ENCODE assay signal across 17 mouse cellular contexts in genomic region chr5:130047013-130047412, GRCm38 (mm10). TPM values are rescaled to one million over a fixed set of nuclear protein-coding genes. Genes with fewer than 3 reads are reported as not detected.
DNase-seq lines count a peak whose midpoint lies in the region; ATAC-seq and TF ChIP-seq lines count a peak whose summit lies in the region.
"Had no signal": no experiment of that assay in that cellular context is flagged by ENCODE, and none has a peak within 500 bp of the region (broad histone marks: within the 10 kb centered on the region; RNA-seq: fewer than 3 reads in every experiment).

No protein-coding gene starts in this region.

- H3K79me2 ChIP-seq in CH12.LX (replicated peaks; ENCODE audit: control insufficient read depth, extremely low read depth, insufficient read depth, poor library complexity, severe bottlenecking), result no peaks in the 10 kb centered on the region; the same call in 1 of the 2 replicates

- no peaks in the 10 kb centered on the region for H3K9me3 ChIP-seq in liver, embryonic 14.5 days (ENCODE audit: control insufficient read depth, low read length)
- no peaks in the 10 kb centered on the region for H3K9me3 ChIP-seq in CH12.LX (replicated peaks; ENCODE audit: low read length)
- H3K9me3 ChIP-seq: embryonic facial prominence, embryonic 12.5 days; forebrain, embryonic 13.5 days; heart, embryonic 15.5 days; lung, embryonic 15.5 days had no signal

- H3K27me3 ChIP-seq in liver, embryonic 14.5 days (ENCODE audit: control insufficient read depth, insufficient read depth, low read length), result no peaks in the 10 kb centered on the region
- H3K27me3 ChIP-seq in CH12.LX (replicated peaks), result no peaks in the 10 kb centered on the region
- H3K27me3 ChIP-seq: embryonic facial prominence, embryonic 12.5 days; forebrain, embryonic 13.5 days; lung, embryonic 15.5 days had no signal

- no peak for TF ChIP-seq POLR2A in CH12.LX (IDR thresholded peaks at IDR 0.05; ENCODE audit: low read depth, low read length)
- TF ChIP-seq POLR2A in brain, embryonic 14.5 days (IDR thresholded peaks at IDR 0.05; ENCODE audit: borderline replicate concordance, extremely low read depth, insufficient read depth, insufficient read length, poor library complexity, severe bottlenecking), result no peak

- no peak overlapping the region for H3K27ac ChIP-seq in liver, embryonic 14.5 days
- H3K27ac ChIP-seq in CH12.LX (ENCODE audit: insufficient read depth, low read depth), result no peak overlapping the region
- H3K27ac ChIP-seq: embryonic facial prominence, embryonic 12.5 days; forebrain, embryonic 13.5 days; heart, embryonic 15.5 days; lung, embryonic 15.5 days had no signal

- no peak for TF ChIP-seq EP300 in liver, embryonic 14.5 days (IDR thresholded peaks at IDR 0.05; ENCODE audit: low read depth)
- TF ChIP-seq EP300 in CH12.LX (IDR thresholded peaks at IDR 0.05; ENCODE audit: low read length), result no peak

- peak; percentile 42 for DNase-seq in CD4-positive, CD25-positive, alpha-beta regulatory T cell, adult 2 months (ENCODE audit: low read depth, low spot score)
- no peak for DNase-seq in liver, embryonic 14.5 days (ENCODE audit: low read depth in 3 of 3, low spot score in 3 of 3)
- DNase-seq in liver (no peak), CH12.LX (ENCODE audit: extremely low read depth) (no peak)
- DNase-seq in brain, embryonic 14.5 days (ENCODE audit: low read depth), result no peak
- no peak for DNase-seq in heart, adult 8-10 months (ENCODE audit: low spot score)
- no peak for DNase-seq in ovary, postnatal 10 days (ENCODE audit: low spot score)
- DNase-seq: cerebellum, adult 9-11 months; kidney, postnatal 4 days; thymus, postnatal 25 days had no signal

- in situ Hi-C loops in CH12.LX (cut with MboI; ENCODE audit: low pct_ligation_motif_present, low pct_unique_long_range_greater_than_20kb, low sequenced_read_pairs), result loop anchor here (5.0 kb wide), 1 partner anchor 90 kb away; no protein-coding TSS in a partner anchor

- peak; percentile 70 for TF ChIP-seq CTCF in liver, embryonic 14.5 days (IDR thresholded peaks at IDR 0.05; ENCODE audit: low read depth)
- peak; percentile 40 to 46; a peak in 3 of 4 replicates for TF ChIP-seq CTCF in CH12.LX (conservative IDR thresholded peaks at IDR 0.05 in 1 of 2, IDR thresholded peaks at IDR 0.05 in 1 of 2; ENCODE audit: low read depth in 2 of 2, low read length in 2 of 2)
- peak; percentile 40; the same call in 1 of the 2 replicates for TF ChIP-seq CTCF in brain, embryonic 14.5 days (IDR thresholded peaks at IDR 0.05; ENCODE audit: borderline replicate concordance, extremely low read depth, insufficient read depth, insufficient read length)

- H3K4me3 ChIP-seq in liver, embryonic 14.5 days (ENCODE audit: insufficient read depth in 1 of 2, low read depth in 2 of 2, low read length in 2 of 2), result no peak overlapping the region
- H3K4me3 ChIP-seq in CH12.LX (replicated peaks in 1 of 3; ENCODE audit: low read depth in 2 of 3, low read length in 2 of 3, poor library complexity in 1 of 3), result no peak overlapping the region
- H3K4me3 ChIP-seq: embryonic facial prominence, embryonic 12.5 days; forebrain, embryonic 13.5 days; heart, embryonic 15.5 days; lung, embryonic 15.5 days had no signal

- 75% methylated on average over 6 of the region's 6 CpGs for WGBS in liver, embryonic 14.5 days (ENCODE audit: insufficient replicate concordance)

- H3K9ac ChIP-seq in liver, embryonic 14.5 days (replicated peaks), result no peak overlapping the region
- H3K9ac ChIP-seq in CH12.LX (ENCODE audit: insufficient read depth, low read depth), result no peak overlapping the region
- H3K9ac ChIP-seq: embryonic facial prominence, embryonic 12.5 days; forebrain, embryonic 13.5 days; heart, embryonic 15.5 days; lung, embryonic 15.5 days had no signal

- no peak; the same call in 1 of the 2 replicates for TF ChIP-seq RAD21 in CH12.LX (IDR thresholded peaks at IDR 0.05; ENCODE audit: low read depth, low read length)

- H3K4me1 ChIP-seq in liver, embryonic 14.5 days (replicated peaks; ENCODE audit: control insufficient read depth in 2 of 2, insufficient read depth in 2 of 2, low read length in 1 of 2), result no peaks in the 10 kb centered on the region; a peak in 1 of 4 replicates
- peaks cover 0 to 16% of the 10 kb centered on the region in 2 experiments; a peak in 2 of 4 replicates for H3K4me1 ChIP-seq in CH12.LX (ENCODE audit: control insufficient read depth in 1 of 2, insufficient read depth in 2 of 2)
- H3K4me1 ChIP-seq: embryonic facial prominence, embryonic 12.5 days; forebrain, embryonic 13.5 days; lung, embryonic 15.5 days had no signal

- ATAC-seq in CD4-positive, CD25-positive, alpha-beta regulatory T cell, adult 4 months, result no peak
- no peak for ATAC-seq in liver, embryonic 14.5 days (ENCODE audit: insufficient read depth)
- ATAC-seq: forebrain, embryonic 13.5 days; inflammation-experienced regulatory T-cells, adult 6 months; midbrain, embryonic 16.5 days had no signal

- no peak overlapping the region for H3K4me2 ChIP-seq in liver, embryonic 14.5 days (ENCODE audit: low read depth)
- H3K4me2 ChIP-seq in CH12.LX (ENCODE audit: insufficient read depth, low read depth, poor library complexity, severe bottlenecking), result no peak overlapping the region
- H3K4me2 ChIP-seq: embryonic facial prominence, embryonic 12.5 days; forebrain, embryonic 13.5 days; heart, embryonic 15.5 days; lung, embryonic 15.5 days had no signal

- dilution Hi-C loops in CH12.LX (cut with MboI; ENCODE audit: extremely low pct_ligation_motif_present, extremely low pct_unique_long_range_greater_than_20kb, low sequenced_read_pairs), result no loop called here

- peaks cover 43% of the 10 kb centered on the region for H3K36me3 ChIP-seq in liver, embryonic 14.5 days (replicated peaks; ENCODE audit: control insufficient read depth, insufficient read depth, low read depth)
- H3K36me3 ChIP-seq in CH12.LX (replicated peaks in 1 of 2; ENCODE audit: control insufficient read depth in 1 of 2, insufficient read depth in 1 of 2, low read length in 1 of 2), result peaks cover 75 to 93% of the 10 kb centered on the region in 2 experiments

TF ChIP-seq in CH12.LX, 34 proteins besides CTCF, POLR2A, EP300 and RAD21:
- TF ChIP-seq IRF4 (IDR thresholded peaks at IDR 0.05; ENCODE audit: low read depth, low read length) (no peak), HCFC1 (IDR thresholded peaks at IDR 0.05; ENCODE audit: low read depth, low read length) (no peak), TCF12 (IDR thresholded peaks at IDR 0.05; ENCODE audit: low read depth, low read length) (no peak), TBP (conservative IDR thresholded peaks at IDR 0.05; ENCODE audit: low read depth, low read length) (no peak), PAX5 (IDR thresholded peaks at IDR 0.05; ENCODE audit: low read length) (no peak)
TF ChIP-seq in CH12.LX: peak in this region for 0.

RNA-seq across cellular contexts. Expression of gene Crcp, which starts 17.9 kb away (rescaled TPM):
- 10 to 100 TPM; 60.0 to 75.7 TPM for polyA plus RNA-seq in CD4-positive, CD25-positive, alpha-beta regulatory T cell, adult 4 months (2017; shearing (Covaris generic))
- 8.6 and 15.8 TPM in 2 replicates for polyA plus RNA-seq in liver, embryonic 14.5 days (2012; rRNA removed)
- polyA plus RNA-seq in liver, embryonic 14.5 days (2014; fragmentation: Nextera tagmentation; extraction: Ambion mirVana), result 14.7 and 16.1 TPM in 2 replicates
- total RNA-seq in CH12.LX (2012; rRNA removed), result 42.3 and 50.2 TPM in 2 replicates
- total RNA-seq in CH12.LX (2014; rRNA removed), result 57.1 and 58.3 TPM in 2 replicates
- polyA plus RNA-seq in CH12.LX (2012; ENCODE audit: insufficient read length, low read depth), result 63.2 and 73.6 TPM in 2 replicates
- polyA plus RNA-seq in brain, embryonic 14.5 days (2012; rRNA removed), result 37.6 and 51.0 TPM in 2 replicates
- total RNA-seq in heart, adult 8-10 months (2022), result 10 to 100 TPM; 11.5 to 16.1 (median 14.5) TPM

RNA-seq across cellular contexts. Expression of gene Asl, which starts 18.0 kb away (rescaled TPM):
- 100 to 1,000 TPM; 102 to 103 TPM for polyA plus RNA-seq in CD4-positive, CD25-positive, alpha-beta regulatory T cell, adult 4 months (2017; shearing (Covaris generic))
- polyA plus RNA-seq in liver, embryonic 14.5 days (2012; rRNA removed), result 26.1 and 30.4 TPM in 2 replicates
- polyA plus RNA-seq in liver, embryonic 14.5 days (2014; fragmentation: Nextera tagmentation; extraction: Ambion mirVana), result 39.8 and 47.3 TPM in 2 replicates
- total RNA-seq in CH12.LX (2012; rRNA removed), result 54.4 and 70.4 TPM in 2 replicates
- total RNA-seq in CH12.LX (2014; rRNA removed), result 44.8 and 45.3 TPM in 2 replicates
- 60.1 and 61.0 TPM in 2 replicates for polyA plus RNA-seq in CH12.LX (2012; ENCODE audit: insufficient read length, low read depth)
- 27.9 and 30.7 TPM in 2 replicates for polyA plus RNA-seq in brain, embryonic 14.5 days (2012; rRNA removed)
- total RNA-seq in heart, adult 8-10 months (2022), result 1 to 10 TPM; 3.0 to 7.1 (median 6.3) TPM

RNA-seq across cellular contexts. Expression of gene Tpst1, which starts 26.1 kb away (rescaled TPM):
- 1 to 10 TPM; 1.8 to 3.6 TPM for polyA plus RNA-seq in CD4-positive, CD25-positive, alpha-beta regulatory T cell, adult 4 months (2017; shearing (Covaris generic))
- 8.4 and 10.0 TPM in 2 replicates for polyA plus RNA-seq in liver, embryonic 14.5 days (2012; rRNA removed)
- 22.3 and 22.8 TPM in 2 replicates for polyA plus RNA-seq in liver, embryonic 14.5 days (2014; fragmentation: Nextera tagmentation; extraction: Ambion mirVana)
- total RNA-seq in CH12.LX (2012; rRNA removed), result 36.8 and 45.5 TPM in 2 replicates
- total RNA-seq in CH12.LX (2014; rRNA removed), result 49.9 and 52.5 TPM in 2 replicates
- 43.2 and 50.4 TPM in 2 replicates for polyA plus RNA-seq in CH12.LX (2012; ENCODE audit: insufficient read length, low read depth)
- polyA plus RNA-seq in brain, embryonic 14.5 days (2012; rRNA removed), result 27.3 and 32.9 TPM in 2 replicates
- 10 to 100 TPM in 1 of 4 experiments, 1 to 10 TPM in 3; 8.2 to 10.6 (median 9.3) TPM for total RNA-seq in heart, adult 8-10 months (2022)

RNA-seq across cellular contexts. Expression of gene Gusb, which starts 44.2 kb away (rescaled TPM):
- 10 to 100 TPM; 49.4 to 60.6 TPM for polyA plus RNA-seq in CD4-positive, CD25-positive, alpha-beta regulatory T cell, adult 4 months (2017; shearing (Covaris generic))
- polyA plus RNA-seq in liver, embryonic 14.5 days (2012; rRNA removed), result 15.5 and 18.7 TPM in 2 replicates
- polyA plus RNA-seq in liver, embryonic 14.5 days (2014; fragmentation: Nextera tagmentation; extraction: Ambion mirVana), result 37.7 and 37.9 TPM in 2 replicates
- total RNA-seq in CH12.LX (2012; rRNA removed), result 180 and 187 TPM in 2 replicates
- 72.4 and 73.4 TPM in 2 replicates for total RNA-seq in CH12.LX (2014; rRNA removed)
- polyA plus RNA-seq in CH12.LX (2012; ENCODE audit: insufficient read length, low read depth), result 200 and 210 TPM in 2 replicates
- polyA plus RNA-seq in brain, embryonic 14.5 days (2012; rRNA removed), result 16.3 and 22.5 TPM in 2 replicates
- 10 to 100 TPM; 11.7 to 14.2 (median 12.8) TPM for total RNA-seq in heart, adult 8-10 months (2022)
